Mouse (Mus musculus): ENCODE measurements around the gene B230219D22Rik. TPM values are rescaled to one million over a fixed set of nuclear protein-coding genes. Genes with fewer than 3 reads are reported as not detected.

Gene B230219D22Rik
- 55.2 and 77.6 TPM in 2 replicates for polyA plus RNA-seq (2014; fragmentation: Nextera tagmentation; extraction: Ambion mirVana)

DNA sequence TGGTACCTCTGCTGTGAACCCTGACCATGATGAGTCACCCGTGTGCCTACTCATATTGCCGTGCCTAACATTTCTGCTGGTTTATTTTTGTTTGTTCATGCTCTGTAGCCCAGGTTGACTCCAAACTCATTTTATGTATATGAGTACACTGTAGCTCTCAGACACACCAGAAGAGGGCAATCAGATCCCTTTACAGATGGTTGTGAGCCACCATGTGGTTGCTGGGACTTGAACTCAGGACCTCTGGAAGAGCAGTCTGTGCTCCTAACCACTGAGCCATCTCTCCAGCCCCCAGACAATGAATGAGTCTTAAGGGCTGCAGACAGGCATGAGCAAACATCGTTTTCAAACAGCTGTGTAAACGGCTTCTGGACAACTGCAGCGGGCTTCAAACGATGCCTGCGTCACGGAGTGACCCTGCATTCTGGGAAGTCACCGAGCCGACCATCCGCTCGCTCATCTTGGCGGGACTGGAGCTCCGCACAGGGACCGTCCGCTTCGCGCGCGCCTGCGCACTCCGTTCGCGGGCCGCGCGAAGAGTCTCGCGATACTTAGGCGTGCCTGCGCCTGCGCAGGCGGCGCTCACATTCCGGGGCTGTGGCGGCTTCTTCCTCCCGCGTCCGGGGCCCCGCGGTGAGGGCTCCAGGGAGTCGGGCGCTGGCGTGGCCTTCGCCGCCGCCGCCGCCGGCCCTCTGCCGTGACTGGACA lies at the start of gene B230219D22Rik:
Gene B230219D22Rik, plus strand, starts transcription at position 590 of the 708 bp plus-strand sequence.
- H3K4me2 ChIP-seq (replicated peaks; ENCODE audit: low read depth, low read length): peak within 1 kb of the TSS; percentile 84
- peaks cover 14% of the 10 kb centered on the region for H3K4me1 ChIP-seq (ENCODE audit: control insufficient read depth, insufficient read depth, low read length)
- no peaks in the 10 kb centered on the region for H3K36me3 ChIP-seq (ENCODE audit: control insufficient read depth, insufficient read depth, low read length)
- H3K4me3 ChIP-seq (ENCODE audit: low read length): peak within 1 kb of the TSS; percentile 66
- 2% methylated on average over 50 of the region's 51 CpGs for WGBS
- H3K9me3 ChIP-seq (ENCODE audit: control insufficient read depth, low read length): no peaks in the 10 kb centered on the region
- peak; percentile 97 for ATAC-seq (ENCODE audit: low FRiP score, low TSS enrichment)
- no peaks in the 10 kb centered on the region for H3K27me3 ChIP-seq (ENCODE audit: control insufficient read depth, insufficient read depth, low read length)
- H3K27ac ChIP-seq (ENCODE audit: low read depth, low read length): peak within 1 kb of the TSS; percentile 94
- H3K9ac ChIP-seq (ENCODE audit: low read depth, low read length): peak within 1 kb of the TSS; percentile 100

DNA sequence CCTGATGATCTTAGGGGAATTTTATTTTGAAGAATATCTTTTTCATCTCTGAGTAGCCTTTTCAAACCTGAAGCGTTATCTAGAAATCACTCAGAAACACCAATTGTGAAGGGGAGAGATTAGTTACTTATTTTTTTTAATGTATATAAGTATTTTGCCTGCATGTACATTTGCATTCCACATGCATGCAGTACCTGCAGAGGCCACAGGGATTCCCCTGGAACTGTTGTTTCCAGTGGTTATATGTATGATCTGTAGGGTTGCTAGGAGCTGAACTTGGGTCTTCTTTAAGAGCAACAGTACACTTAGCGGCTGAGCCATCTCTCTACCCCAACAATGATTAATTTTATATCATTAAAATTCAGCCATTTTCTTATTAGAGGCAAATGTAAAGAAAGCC lies 48.4 kb upstream of the B230219D22Rik start:
- 92% methylated on average over 2 of the region's 2 CpGs for WGBS
- Histone ChIP-seq H3K27ac (ENCODE audit: low read depth, low read length) (no peak overlapping the region), H3K36me3 (ENCODE audit: control insufficient read depth, insufficient read depth, low read length) (peaks cover 71% of the 10 kb centered on the region), H3K4me3 (ENCODE audit: low read length) (no peak overlapping the region), H3K4me2 (replicated peaks; ENCODE audit: low read depth, low read length) (no peak overlapping the region), H3K9ac (ENCODE audit: low read depth, low read length) (no peak overlapping the region), H3K9me3 (ENCODE audit: control insufficient read depth, low read length) (no peaks in the 10 kb centered on the region), H3K4me1 (ENCODE audit: control insufficient read depth, insufficient read depth, low read length) (no peaks in the 10 kb centered on the region), H3K27me3 (ENCODE audit: control insufficient read depth, insufficient read depth, low read length) (no peaks in the 10 kb centered on the region)
- ATAC-seq (ENCODE audit: low FRiP score, low TSS enrichment): no peak

DNA sequence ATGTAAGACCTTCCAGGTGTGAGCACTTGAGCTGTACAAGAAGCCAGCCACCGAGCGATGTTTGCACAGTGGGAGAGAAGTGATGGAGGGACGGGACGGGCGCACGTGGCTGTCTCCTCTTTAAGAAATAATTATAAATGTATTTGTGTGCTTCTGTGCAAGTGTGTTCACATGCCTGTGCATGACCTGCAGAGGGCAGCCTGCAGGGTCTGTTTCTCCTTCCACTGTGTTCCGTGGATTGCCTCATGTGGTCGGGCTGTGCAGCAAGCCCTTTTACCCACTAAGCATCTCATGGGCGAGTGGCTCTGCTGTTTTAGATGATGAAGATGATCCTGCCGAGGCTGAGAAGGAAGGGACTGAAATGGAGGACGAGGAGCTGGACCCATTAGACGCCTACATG lies 42.8 kb upstream of the B230219D22Rik start:
- H3K9me3 ChIP-seq (ENCODE audit: control insufficient read depth, low read length): no peaks in the 10 kb centered on the region
- no peak overlapping the region for H3K27ac ChIP-seq (ENCODE audit: low read depth, low read length)
- peaks cover 97% of the 10 kb centered on the region for H3K36me3 ChIP-seq (ENCODE audit: control insufficient read depth, insufficient read depth, low read length)
- ATAC-seq (ENCODE audit: low FRiP score, low TSS enrichment): no peak
- H3K4me3 ChIP-seq (ENCODE audit: low read length): no peak overlapping the region
- WGBS: 91% methylated on average over 12 of the region's 12 CpGs
- H3K27me3 ChIP-seq (ENCODE audit: control insufficient read depth, insufficient read depth, low read length): no peaks in the 10 kb centered on the region
- H3K4me1 ChIP-seq (ENCODE audit: control insufficient read depth, insufficient read depth, low read length): no peaks in the 10 kb centered on the region
- no peak overlapping the region for H3K9ac ChIP-seq (ENCODE audit: low read depth, low read length)
- no peak overlapping the region for H3K4me2 ChIP-seq (replicated peaks; ENCODE audit: low read depth, low read length)

DNA sequence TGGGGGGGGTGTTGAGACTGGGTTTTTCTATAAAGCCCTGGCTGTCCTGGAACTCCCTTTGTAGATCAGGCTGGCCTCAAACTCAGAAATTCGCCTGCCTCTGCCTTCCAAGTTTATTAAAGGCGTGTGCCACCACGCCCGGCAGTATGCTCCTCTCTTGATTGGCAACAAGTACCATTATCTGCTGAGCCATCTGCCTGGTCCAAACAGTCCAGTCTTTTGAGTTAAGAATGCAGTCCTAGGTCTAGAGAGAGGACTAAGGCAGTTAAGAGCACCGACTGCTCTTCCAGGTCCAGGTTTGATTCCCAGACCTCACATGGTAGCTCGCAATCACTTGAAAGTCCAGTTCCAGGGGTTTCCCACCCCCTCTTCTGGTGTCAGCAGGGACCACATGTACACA lies 41.9 kb upstream of the B230219D22Rik start:
- no peak overlapping the region for H3K4me3 ChIP-seq (ENCODE audit: low read length)
- no peaks in the 10 kb centered on the region for H3K4me1 ChIP-seq (ENCODE audit: control insufficient read depth, insufficient read depth, low read length)
- no peak for ATAC-seq (ENCODE audit: low FRiP score, low TSS enrichment)
- H3K36me3 ChIP-seq (ENCODE audit: control insufficient read depth, insufficient read depth, low read length): peaks cover 97% of the 10 kb centered on the region
- no peaks in the 10 kb centered on the region for H3K27me3 ChIP-seq (ENCODE audit: control insufficient read depth, insufficient read depth, low read length)
- no peak overlapping the region for H3K9ac ChIP-seq (ENCODE audit: low read depth, low read length)
- no peak overlapping the region for H3K27ac ChIP-seq (ENCODE audit: low read depth, low read length)
- WGBS: 94% methylated on average over 6 of the region's 6 CpGs
- no peaks in the 10 kb centered on the region for H3K9me3 ChIP-seq (ENCODE audit: control insufficient read depth, low read length)
- no peak overlapping the region for H3K4me2 ChIP-seq (replicated peaks; ENCODE audit: low read depth, low read length)

DNA sequence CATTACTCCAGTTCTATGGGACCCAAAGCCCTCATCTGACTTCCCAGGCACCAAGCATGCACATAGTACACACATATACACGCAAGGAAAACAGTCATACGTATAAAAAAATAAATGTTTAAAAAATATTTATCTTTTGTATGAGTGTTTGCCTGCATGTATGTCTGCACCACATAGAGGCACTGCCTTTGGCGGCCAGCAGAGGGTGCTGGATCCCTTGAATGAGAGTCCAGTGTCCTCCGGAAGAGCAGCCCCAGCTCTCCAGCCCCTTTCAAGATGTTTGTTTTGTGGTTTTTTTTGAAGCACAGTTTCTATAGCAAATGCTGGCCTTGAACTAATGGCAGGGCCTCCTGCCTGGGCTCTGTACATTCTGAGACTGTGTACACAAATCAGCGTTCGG lies 24.4 kb upstream of the B230219D22Rik start:
- Histone ChIP-seq H3K4me1 (ENCODE audit: control insufficient read depth, insufficient read depth, low read length) (no peaks in the 10 kb centered on the region), H3K4me3 (ENCODE audit: low read length) (no peak overlapping the region), H3K9ac (ENCODE audit: low read depth, low read length) (no peak overlapping the region), H3K27ac (ENCODE audit: low read depth, low read length) (no peak overlapping the region), H3K4me2 (replicated peaks; ENCODE audit: low read depth, low read length) (no peak overlapping the region), H3K9me3 (ENCODE audit: control insufficient read depth, low read length) (no peaks in the 10 kb centered on the region), H3K27me3 (ENCODE audit: control insufficient read depth, insufficient read depth, low read length) (no peaks in the 10 kb centered on the region), H3K36me3 (ENCODE audit: control insufficient read depth, insufficient read depth, low read length) (peaks cover 92% of the 10 kb centered on the region)
- ATAC-seq (ENCODE audit: low FRiP score, low TSS enrichment): no peak
- WGBS: 84% methylated on average over 6 of the region's 6 CpGs

DNA sequence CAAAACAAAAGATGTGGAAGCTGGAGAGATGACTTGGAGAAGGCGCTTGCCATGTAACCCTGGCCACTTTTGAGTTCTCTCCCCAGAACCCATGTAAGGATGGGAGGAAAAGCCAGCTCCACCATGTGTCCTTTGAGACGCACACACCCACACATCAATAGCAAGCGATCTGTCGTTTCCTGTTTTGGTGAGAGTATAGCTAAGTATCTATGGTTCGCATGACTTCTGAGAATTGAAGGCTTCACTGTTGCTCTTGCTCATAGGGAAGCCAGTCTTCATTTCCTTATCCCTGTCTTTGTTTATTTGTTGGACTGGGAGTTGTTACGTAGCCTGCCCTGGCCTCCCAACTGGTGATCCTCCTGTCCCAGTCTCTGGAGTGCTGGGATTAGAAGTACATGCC lies 20.2 kb upstream of the B230219D22Rik start:
- no peak overlapping the region for H3K4me3 ChIP-seq (ENCODE audit: low read length)
- H3K27ac ChIP-seq (ENCODE audit: low read depth, low read length): no peak overlapping the region
- 93% methylated on average over 6 of the region's 6 CpGs for whole genome bisulfite sequencing
- peaks cover 90% of the 10 kb centered on the region for H3K36me3 ChIP-seq (ENCODE audit: control insufficient read depth, insufficient read depth, low read length)
- no peaks in the 10 kb centered on the region for H3K4me1 ChIP-seq (ENCODE audit: control insufficient read depth, insufficient read depth, low read length)
- no peaks in the 10 kb centered on the region for H3K9me3 ChIP-seq (ENCODE audit: control insufficient read depth, low read length)
- H3K27me3 ChIP-seq (ENCODE audit: control insufficient read depth, insufficient read depth, low read length): no peaks in the 10 kb centered on the region
- H3K9ac ChIP-seq (ENCODE audit: low read depth, low read length): no peak overlapping the region
- H3K4me2 ChIP-seq (replicated peaks; ENCODE audit: low read depth, low read length): no peak overlapping the region
- no peak for ATAC-seq (ENCODE audit: low FRiP score, low TSS enrichment)

DNA sequence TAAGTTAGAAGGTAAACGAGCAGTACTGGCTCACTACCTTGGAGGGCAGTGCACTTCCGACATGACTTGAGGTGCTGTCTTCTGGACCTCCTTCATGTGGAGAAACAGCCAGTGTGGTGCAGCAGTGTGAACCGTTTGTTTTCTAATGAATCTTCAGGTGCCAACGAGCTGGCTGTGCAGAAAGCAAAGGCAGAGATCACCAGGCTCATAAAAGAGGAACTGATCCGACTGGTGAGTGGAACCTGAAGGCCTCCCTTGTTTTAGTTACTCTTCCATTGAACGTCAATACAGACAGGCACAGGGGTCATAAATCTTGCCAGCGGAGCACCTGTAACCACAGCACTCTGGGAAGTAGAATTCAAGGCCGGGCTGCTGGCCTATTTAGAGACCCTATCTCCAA lies 15.6 kb upstream of the B230219D22Rik start:
- no peak overlapping the region for H3K9ac ChIP-seq (ENCODE audit: low read depth, low read length)
- no peaks in the 10 kb centered on the region for H3K9me3 ChIP-seq (ENCODE audit: control insufficient read depth, low read length)
- H3K27ac ChIP-seq (ENCODE audit: low read depth, low read length): no peak overlapping the region
- no peak for ATAC-seq (ENCODE audit: low FRiP score, low TSS enrichment)
- no peak overlapping the region for H3K4me3 ChIP-seq (ENCODE audit: low read length)
- H3K4me1 ChIP-seq (ENCODE audit: control insufficient read depth, insufficient read depth, low read length): no peaks in the 10 kb centered on the region
- peaks cover 86% of the 10 kb centered on the region for H3K36me3 ChIP-seq (ENCODE audit: control insufficient read depth, insufficient read depth, low read length)
- no peak overlapping the region for H3K4me2 ChIP-seq (replicated peaks; ENCODE audit: low read depth, low read length)
- H3K27me3 ChIP-seq (ENCODE audit: control insufficient read depth, insufficient read depth, low read length): no peaks in the 10 kb centered on the region
- 70% methylated on average over 8 of the region's 8 CpGs for WGBS

DNA sequence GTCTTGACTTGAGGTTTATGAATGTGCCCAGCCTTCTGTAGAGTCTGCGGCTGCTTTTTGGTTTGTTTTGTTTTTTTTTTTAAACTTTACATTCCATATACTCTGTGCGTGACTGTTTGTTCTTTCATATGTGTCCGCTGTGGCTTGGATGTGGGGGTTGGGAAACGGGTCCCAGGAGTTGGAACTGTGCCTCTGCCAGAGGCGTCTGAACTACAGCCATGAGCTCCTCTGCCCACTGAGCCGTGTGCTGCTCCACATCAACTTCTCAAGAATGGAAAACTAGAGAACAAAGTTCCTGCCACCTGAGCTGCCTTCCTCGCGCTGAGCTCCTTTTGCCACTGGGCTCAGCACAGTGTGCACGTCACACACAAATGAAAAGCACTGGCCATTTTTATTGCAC lies 10.7 kb upstream of the B230219D22Rik start:
- no peak overlapping the region for H3K4me3 ChIP-seq (ENCODE audit: low read length)
- peaks cover 47% of the 10 kb centered on the region for H3K36me3 ChIP-seq (ENCODE audit: control insufficient read depth, insufficient read depth, low read length)
- no peak overlapping the region for H3K9ac ChIP-seq (ENCODE audit: low read depth, low read length)
- no peak overlapping the region for H3K4me2 ChIP-seq (replicated peaks; ENCODE audit: low read depth, low read length)
- H3K4me1 ChIP-seq (ENCODE audit: control insufficient read depth, insufficient read depth, low read length): no peaks in the 10 kb centered on the region
- WGBS: 86% methylated on average over 9 of the region's 9 CpGs
- no peak overlapping the region for H3K27ac ChIP-seq (ENCODE audit: low read depth, low read length)
- ATAC-seq (ENCODE audit: low FRiP score, low TSS enrichment): no peak
- H3K9me3 ChIP-seq (ENCODE audit: control insufficient read depth, low read length): no peaks in the 10 kb centered on the region
- no peaks in the 10 kb centered on the region for H3K27me3 ChIP-seq (ENCODE audit: control insufficient read depth, insufficient read depth, low read length)

GRCm38 (mm10) chr13:55683581-55683980 lies 9.3 kb upstream of the B230219D22Rik start:
- Histone ChIP-seq H3K4me1 (ENCODE audit: control insufficient read depth, insufficient read depth, low read length) (no peaks in the 10 kb centered on the region), H3K4me2 (replicated peaks; ENCODE audit: low read depth, low read length) (no peak overlapping the region), H3K27ac (ENCODE audit: low read depth, low read length) (no peak overlapping the region), H3K27me3 (ENCODE audit: control insufficient read depth, insufficient read depth, low read length) (no peaks in the 10 kb centered on the region), H3K36me3 (ENCODE audit: control insufficient read depth, insufficient read depth, low read length) (peaks cover 34% of the 10 kb centered on the region), H3K9me3 (ENCODE audit: control insufficient read depth, low read length) (no peaks in the 10 kb centered on the region), H3K4me3 (ENCODE audit: low read length) (no peak overlapping the region), H3K9ac (ENCODE audit: low read depth, low read length) (no peak overlapping the region)
- 81% methylated on average over 3 of the region's 3 CpGs for WGBS
- ATAC-seq (ENCODE audit: low FRiP score, low TSS enrichment): no peak
